Mouse (Mus musculus) myocyte (in vitro differentiated cells): Measurements from ENCODE around the gene Tekt1.
A peak's percentile ranks its signal among the peaks of the same experiment; 100 is the strongest.

Experiments
- CEBPB ChIP-seq: IDR thresholded peaks from 2 replicates; pipeline ENCODE4 v1.6.1; 2011; ENCODE audit warnings: mild to moderate bottlenecking, moderate library complexity; ENCODE audit not compliant: poor library complexity, insufficient read depth, severe bottlenecking
- E2F4 ChIP-seq: IDR thresholded peaks from one replicate; pipeline ENCODE4 v1.6.1; 2011; ENCODE audit warnings: mild to moderate bottlenecking, control low read depth, moderate library complexity; ENCODE audit not compliant: insufficient read depth
- MAX ChIP-seq: IDR thresholded peaks from one replicate; pipeline ENCODE4 v1.6.1; 2011; ENCODE audit warnings: low read depth, mild to moderate bottlenecking, control low read depth
- MYOD1 ChIP-seq, 3 experiments: IDR thresholded peaks; one replicate each; pipeline ENCODE4 v1.6.1; 2011; ENCODE audit warnings: control low read depth in 2 of 3, low read depth in 2 of 3, mild to moderate bottlenecking in 2 of 3, moderate library complexity in 1 of 3; ENCODE audit not compliant: insufficient read length in 2 of 3, control insufficient read depth in 1 of 3
- MYOG ChIP-seq, 3 experiments: IDR thresholded peaks; one replicate each; pipeline ENCODE4 v1.6.1; 2011; ENCODE audit warnings: control low read depth in 2 of 3, low read depth in 2 of 3, mild to moderate bottlenecking in 2 of 3; ENCODE audit not compliant: insufficient read length in 2 of 3, control insufficient read depth in 1 of 3, insufficient read depth in 1 of 3
- POLR2A ChIP-seq: IDR thresholded peaks from one replicate; pipeline ENCODE4 v1.6.1; 2011; ENCODE audit warnings: low read depth, mild to moderate bottlenecking, control low read depth, moderate library complexity; ENCODE audit not compliant: insufficient read length
- POLR2AphosphoS2 ChIP-seq: IDR thresholded peaks from one replicate; pipeline ENCODE4 v1.6.1; 2011; ENCODE audit warnings: low read depth, control low read depth; ENCODE audit not compliant: insufficient read length
- SRF ChIP-seq: IDR thresholded peaks from one replicate; pipeline ENCODE4 v1.6.1; 2011; ENCODE audit warnings: low read depth; ENCODE audit not compliant: control insufficient read depth, insufficient read length
- TCF12 ChIP-seq: IDR thresholded peaks from one replicate; pipeline ENCODE4 v1.6.1; 2011; ENCODE audit warnings: mild to moderate bottlenecking, control low read depth; ENCODE audit not compliant: poor library complexity, insufficient read depth, severe bottlenecking
- TCF3 ChIP-seq: IDR thresholded peaks from one replicate; pipeline ENCODE4 v1.6.1; 2011; ENCODE audit warnings: low read depth, control low read depth; ENCODE audit not compliant: insufficient read length
- USF1 ChIP-seq: IDR thresholded peaks from one replicate; pipeline ENCODE4 v1.6.1; 2011; ENCODE audit warnings: low read depth, mild to moderate bottlenecking, control low read depth, moderate library complexity

DNA sequence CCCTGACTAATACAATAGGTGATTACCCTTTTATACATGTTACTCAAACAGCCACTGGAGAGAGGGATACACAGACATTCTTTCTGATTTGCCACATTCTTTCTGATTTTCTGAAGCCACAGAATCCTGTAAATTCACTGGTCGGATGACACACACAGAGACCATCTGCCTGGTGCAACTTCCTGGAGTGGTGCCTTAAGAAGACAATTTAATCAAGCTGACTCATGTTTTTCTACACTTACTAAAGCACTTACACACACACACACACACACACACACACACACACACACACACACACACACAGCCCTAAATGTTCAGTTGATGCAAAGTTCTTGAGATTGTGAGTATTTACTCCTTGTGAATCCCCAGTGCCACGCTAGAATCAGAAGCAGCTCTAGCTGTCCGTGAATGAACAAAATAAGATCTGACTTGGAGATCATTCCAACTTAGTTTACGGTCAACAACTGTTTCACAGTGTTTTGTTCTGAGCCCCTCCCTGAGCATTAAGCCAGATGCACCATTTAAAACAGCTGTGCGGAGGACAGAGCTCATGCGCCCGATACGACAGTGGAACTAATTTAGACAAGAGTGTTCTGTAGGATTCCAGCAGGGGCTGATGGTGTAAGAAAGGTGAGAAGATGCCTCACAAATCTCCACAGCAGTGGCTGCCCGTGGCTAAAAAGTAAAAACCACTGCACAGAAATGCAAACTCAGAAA, 29.1 kb downstream of the Tekt1 start:
- TF ChIP-seq POLR2A (no peak), E2F4 (no peak), MAX (no peak), TCF3 (no peak), MYOD1 (IDR thresholded peaks at IDR 0.05; ENCODE audit: control insufficient read depth in 1 of 3, insufficient read length in 2 of 3, low read depth in 2 of 3) (peak in 2 of 3 experiments; percentile 37 to 56), MYOG (IDR thresholded peaks at IDR 0.05; ENCODE audit: control insufficient read depth in 1 of 3, insufficient read depth in 1 of 3, insufficient read length in 2 of 3, low read depth in 2 of 3) (peak in 2 of 3 experiments; percentile 5 to 56), TCF12 (no peak), USF1 (no peak), CEBPB (0 out of 2 replicates have a peak, but pooled peaks have one; percentile 17), SRF (no peak), POLR2AphosphoS2 (no peak)
